Mouse (Mus musculus) erythroid progenitor cell, adult 5-6 weeks (primary cell): Measurements from ENCODE around the gene Fmo5. TPM values are rescaled to one million over a fixed set of nuclear protein-coding genes. Genes with fewer than 3 reads are reported as not detected.

Source experiments
- ATAC-seq: replicated peaks from 2 replicates; pipeline ENCODE4 v1.8.0; 2016; ENCODE audit warnings: moderate number of reproducible peaks, mild to moderate bottlenecking, moderate TSS enrichment, inconsistent platforms; ENCODE audit not compliant: poor library complexity, low FRiP score, severe bottlenecking
- total RNA-seq, 2 experiments: library from RNA; stranded (forward) in 1 of 2; stranded (reverse) in 1 of 2; fragments of 150-400 nt in 1 of 2; fragments of 186-747, 209-891 nt in 1 of 2; gene quantifications; 2 replicates each; pipeline versions ENCODE4 v1.2.3 to v1.2.4; 2015 to 2017; ENCODE audit warnings: low replicate concordance in 2 of 2

The Fmo5 gene
- total RNA-seq (2015; ENCODE audit: low replicate concordance): 2.1 and 3.2 TPM in 2 replicates
- total RNA-seq (2017; ENCODE audit: low replicate concordance): 0.83 and 0.90 TPM in 2 replicates

DNA sequence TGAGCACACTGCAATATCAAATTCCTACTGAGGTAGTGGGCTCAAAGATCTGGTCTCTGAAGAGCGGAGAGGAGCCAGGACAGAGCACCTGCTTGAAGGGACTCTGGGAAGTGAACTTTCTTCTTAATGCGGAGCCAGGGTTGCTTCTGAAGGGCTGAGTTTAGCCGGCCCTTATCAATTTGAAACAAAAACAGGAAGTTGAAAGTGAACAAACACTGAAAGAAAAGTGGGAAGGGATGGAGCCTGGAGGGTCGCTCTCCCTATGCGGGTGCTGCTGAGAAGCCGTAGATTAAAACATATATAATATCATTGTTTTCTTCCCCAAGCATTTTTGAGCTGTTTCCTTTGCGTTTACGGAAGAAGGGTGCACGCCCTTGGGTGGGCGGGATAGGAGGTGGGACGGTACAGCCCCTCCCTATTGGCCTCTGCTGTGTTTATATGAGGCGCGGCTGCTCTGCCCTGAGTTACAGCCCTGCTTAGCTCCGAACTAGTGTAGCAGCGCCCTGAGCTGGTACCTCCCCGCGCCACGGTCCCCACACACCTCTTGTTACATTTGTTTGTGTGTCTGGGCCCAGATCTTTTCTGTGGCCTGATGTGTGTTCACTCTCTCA is at the start of gene Fmo5:
Gene Fmo5 (plus strand): TSS at position 414 of the 611 bp plus-strand sequence.
- ATAC-seq: peak; percentile 99

DNA sequence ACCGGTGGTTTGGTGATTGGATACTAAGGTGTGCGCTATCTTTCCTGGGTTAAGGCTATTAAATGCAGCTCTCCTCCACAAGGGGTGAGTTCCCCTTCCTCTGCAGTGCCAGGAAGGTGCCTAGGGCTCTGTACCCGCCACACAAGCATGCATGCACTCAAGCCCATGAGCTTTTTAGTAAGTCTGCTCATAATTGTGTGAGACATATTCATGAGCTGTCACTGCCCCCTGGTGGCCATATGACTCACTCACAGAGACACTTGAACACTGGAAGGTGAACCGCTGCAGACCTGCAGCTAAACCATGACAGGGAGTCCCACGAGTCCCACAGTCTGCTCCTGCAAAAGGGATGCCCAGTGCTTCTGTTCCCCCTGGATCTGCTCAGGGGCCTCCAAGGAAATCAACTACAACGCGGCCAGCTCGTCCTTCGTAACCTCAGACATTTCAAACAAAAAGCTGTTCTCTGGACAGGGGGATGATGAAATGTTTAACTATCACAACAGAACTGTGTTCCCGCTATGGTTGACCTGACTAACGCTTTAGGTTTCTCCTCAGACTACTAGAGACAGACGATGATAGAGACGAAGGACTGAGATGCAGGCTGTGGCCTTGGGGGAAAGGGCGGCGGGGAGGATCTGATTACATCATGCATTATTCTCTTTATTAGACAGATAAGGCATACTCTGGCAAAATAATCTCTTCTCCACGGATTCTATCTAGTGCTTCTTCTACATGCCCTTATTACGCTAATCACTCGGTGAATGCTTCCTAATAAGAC is 43.0 kb upstream of the Fmo5 start:
- peak; percentile 67; the same call in 1 of the 2 replicates for ATAC-seq

DNA sequence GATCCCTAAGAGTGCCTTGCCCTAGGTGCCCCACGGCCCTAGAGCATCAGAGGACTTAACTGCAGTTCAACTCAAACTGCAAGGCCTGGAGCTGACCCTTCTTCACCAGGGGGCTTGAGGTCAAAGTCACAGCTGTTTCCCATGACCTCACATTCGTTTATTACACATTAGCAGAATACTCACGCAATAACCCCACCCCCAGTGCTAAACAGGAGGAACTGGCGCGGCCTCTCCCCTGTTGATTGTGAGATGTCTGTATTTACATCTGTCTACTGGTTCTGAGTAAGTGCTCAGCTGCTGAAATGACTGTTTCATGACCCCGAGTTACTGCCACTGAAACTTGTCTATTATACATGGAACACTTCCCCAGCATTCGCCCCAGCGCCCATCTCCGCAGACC is 40.9 kb upstream of the Fmo5 start:
- no peak for ATAC-seq

DNA sequence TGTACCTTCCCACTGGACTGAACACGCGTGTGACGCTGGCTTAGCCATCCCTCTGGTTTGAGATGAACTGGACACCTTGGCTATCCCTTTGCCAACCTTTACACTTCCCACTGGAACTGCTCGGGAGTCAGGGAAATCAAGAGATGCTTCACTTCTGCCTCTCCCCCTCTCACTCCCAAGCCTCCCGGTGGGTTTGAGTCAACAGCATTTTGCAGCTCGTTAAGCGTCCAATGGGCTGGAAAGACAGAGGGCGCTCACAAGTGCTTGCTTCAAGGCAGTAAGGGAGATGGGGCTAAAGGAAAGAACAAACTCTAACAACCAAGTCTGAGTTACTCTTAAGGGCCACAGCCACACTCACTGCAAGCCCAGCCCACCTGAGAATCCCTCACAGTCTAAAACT is 37.9 kb upstream of the Fmo5 start:
- no peak for ATAC-seq

DNA sequence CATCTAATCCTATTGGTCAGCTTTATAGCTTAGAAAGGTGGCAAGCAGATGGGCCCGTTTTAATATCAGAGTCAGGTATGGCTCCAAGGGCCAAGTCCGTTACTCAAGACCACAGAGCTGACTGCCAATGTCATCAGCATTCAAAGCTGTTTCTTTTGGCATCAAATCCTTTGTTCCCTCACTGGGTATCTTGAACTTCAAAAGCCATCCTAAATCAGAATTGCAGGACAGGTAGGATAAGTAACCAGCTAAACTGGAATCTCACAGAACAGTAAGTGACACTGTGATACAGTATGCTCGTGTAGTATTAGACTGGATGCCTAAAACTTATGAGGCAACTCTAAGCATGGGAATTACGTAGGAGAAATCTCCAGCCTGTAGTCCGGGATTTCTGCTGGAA is 35.5 kb upstream of the Fmo5 start:
- ATAC-seq: no peak

DNA sequence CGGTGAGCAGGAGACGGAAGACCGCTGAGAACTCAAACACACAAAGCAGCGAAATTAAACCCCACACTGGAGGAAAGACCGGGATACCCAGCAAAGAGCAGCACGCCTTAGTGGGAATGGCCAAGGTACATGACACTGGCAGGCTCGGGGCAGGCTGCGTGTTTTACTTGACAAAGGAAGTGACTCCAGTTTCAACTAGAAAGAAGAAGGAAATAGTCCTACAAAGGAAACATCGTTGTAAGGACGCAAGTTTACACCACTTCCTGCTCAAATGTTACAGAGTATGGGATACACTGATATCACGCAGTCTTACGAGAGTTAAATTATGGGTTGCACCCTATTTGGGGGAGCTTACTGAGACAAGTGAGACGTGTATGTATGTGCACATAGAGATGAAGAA is 34.5 kb upstream of the Fmo5 start:
- ATAC-seq: no peak

DNA sequence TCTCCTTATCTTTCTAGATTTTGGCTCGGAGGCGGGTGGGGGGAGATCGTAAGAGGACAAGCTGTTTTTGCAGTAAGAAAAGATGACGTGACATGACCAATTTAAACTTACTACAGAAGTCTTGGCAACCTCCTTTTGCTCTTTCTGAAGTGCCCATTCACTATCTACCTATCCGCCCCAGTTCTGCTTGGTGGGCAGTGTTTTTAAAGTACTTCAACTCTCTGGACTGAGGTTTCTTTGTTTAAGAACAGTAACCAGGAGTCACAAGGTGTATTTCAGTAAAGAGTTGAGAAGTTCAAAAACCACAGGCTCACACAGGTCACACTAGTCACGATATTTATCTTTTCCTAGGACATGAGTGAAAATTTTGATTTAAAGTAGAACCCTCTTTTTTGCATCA is 33.5 kb upstream of the Fmo5 start:
- ATAC-seq: no peak

DNA sequence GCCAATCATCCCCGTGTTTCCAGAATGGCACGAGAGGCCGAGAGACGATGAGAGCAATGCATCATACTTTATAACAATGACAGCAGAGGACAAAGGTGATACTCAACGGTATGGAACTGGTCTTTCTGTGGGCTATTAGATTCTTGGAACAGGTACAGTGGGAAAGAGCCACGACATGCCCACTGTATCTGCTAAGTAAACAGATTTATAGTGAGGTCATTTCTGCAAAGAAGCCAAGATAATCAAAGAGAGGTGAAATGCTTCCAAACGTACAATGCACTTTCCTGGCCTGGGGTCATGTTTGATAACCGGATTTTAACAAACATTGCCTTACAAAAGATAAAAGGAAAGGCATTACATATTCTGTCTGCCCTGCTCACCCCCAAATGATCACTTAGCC is 31.8 kb upstream of the Fmo5 start:
- ATAC-seq: no peak

DNA sequence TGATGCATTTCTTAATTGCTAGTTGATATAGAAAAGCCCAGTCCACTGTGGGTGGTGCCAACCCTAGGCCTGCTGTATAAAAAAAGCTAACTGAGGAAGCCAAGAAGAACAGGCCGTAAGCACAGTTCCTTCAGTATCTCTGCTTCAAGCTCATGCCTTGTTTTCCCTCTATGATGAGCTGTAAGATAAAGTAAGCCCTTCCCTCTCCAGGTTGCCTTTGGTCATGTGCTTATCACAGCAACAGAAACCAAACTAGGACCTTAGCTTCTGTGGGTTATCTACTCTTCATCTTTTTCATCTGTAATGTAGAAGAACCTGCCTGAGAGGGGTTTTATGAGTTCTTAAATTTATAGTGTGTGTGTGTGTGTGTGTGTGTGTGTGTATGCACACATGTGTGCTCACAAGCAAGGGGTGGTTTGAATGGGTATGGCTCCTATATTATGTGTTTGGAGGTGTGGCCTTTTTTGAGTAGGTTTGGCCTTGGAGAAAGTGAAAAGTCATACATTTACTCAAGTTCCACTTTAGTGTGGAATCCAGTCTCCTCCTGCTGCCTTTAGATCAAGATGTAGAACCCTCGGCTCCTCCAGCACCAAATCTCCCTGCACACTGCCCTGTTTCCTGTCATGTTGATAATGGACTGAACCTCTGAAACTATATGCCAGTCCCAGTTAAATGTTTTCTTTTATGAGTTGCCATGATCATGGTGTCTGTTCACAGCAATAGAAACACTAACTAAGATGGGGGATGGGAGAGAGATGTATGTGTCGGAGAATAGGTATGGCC is 28.4 kb upstream of the Fmo5 start:
- no peak for ATAC-seq

DNA sequence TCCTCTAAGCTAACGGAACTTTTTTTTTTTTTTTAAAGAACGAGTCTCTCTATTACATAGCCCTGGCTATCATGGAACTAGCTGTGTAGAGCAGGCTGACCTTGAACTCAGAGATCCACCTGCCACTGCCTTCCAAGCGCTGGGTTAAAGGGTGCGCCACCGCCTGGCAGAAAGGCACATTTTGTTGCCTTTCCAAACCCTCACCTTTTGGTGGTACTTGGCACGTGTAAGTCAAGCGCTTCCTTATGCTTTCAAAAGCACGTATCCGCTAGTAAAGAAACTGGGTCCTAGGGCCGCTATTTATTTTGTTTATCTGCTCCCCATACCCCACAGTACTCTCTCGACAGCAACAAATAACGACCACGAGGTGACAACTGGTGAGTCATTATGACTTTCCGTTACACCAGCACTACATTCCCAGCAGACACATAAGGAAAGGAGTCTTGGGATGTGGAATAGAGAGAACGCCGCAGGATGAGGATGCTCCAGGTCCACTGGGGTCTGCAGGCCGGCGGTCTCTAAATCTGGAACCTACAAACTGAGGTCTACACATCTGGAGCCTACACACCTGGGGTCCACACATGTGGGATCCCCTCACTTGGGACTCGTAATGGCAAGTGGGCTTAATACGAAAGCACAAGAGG is 19.3 kb upstream of the Fmo5 start:
- ATAC-seq: peak; percentile 71

DNA sequence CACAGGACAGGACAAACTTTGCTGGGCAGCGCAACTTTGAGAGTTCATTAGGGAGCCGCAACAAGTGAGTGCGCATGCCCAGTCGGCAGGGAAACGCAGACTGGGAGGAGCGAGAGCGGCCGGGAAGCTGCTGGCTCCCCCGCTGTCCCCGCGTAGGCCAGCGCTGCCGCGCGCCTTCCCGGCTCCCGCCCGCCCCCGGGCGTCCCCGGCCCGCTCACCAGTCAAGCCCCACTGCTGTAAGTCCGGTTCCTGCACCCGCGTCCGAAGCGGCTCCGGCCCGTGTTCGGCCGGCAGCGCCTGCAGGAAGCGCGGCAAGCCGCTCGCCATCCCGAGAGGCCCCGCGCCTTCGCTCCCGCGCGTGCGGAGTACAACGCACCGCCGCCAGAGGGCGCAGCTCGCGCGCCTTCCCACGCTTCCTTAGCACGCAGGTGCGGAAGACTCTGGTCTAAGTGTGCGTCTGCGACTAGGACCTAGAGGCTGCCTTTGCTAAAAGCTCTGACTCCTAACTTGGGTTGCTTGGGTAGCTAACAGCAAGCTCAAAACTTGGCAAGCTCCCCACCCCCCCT is 18.7 kb upstream of the Fmo5 start, which contains the start of gene Chd1l:
Gene Chd1l (minus strand): TSS at position 359 of the 566 bp plus-strand sequence.
- ATAC-seq: peak; percentile 92

DNA sequence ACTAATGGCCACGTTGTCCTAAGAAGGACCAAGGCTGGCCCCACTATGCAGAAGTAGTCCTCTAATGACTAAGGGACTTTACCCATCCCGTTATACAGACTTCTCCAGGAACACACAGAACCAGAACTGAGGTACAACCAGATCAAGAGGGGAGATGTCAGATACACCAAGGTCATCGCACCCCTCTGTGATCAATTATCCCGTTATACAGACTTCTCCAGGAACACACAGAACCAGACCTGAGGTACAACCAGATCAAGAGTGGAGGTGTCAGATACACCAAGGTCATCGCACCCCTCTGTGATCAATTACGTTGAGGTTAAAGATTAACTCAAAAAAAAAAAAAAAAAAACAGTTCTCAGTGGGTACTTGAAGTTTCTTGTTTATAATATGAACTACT is 17.6 kb upstream of the Fmo5 start:
- no peak for ATAC-seq

DNA sequence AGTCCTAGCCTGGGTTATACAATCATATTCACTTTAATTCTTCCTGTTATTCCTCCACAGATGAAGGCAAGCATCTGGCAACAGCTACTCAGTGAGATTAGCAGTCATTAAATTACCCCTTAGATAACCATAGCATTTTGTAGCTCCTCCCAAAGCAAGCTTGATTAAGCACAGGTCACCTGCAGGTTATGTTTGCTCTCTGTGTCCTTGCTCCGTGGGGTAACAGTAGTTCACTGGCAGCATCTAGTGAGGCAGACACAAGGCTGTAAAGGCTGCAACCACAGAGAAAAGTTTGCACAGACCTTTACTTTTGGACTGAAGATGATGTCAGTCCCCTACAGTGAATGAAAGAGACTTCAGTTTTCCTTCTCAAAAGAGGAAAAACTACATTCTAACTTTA is 13.4 kb upstream of the Fmo5 start:
- no peak for ATAC-seq

DNA sequence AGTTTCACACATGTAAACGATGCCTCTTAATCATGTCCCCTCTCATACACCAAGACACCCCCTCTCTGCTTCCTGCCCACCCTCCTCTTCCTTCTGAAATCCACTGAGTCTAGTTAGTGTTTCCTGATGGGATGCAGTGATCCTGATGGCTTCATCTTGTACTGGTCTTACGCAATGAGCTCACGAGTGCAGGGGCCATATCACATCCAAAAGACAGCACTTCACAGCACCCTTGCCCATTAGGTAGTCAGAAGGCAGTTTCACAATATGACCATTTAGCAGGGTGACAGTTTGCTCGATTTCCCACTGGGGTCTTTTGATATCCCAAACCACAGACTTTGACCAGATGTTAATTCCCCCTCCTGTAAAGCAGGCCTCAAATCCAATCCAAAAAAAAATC is 12.7 kb upstream of the Fmo5 start:
- no peak for ATAC-seq

DNA sequence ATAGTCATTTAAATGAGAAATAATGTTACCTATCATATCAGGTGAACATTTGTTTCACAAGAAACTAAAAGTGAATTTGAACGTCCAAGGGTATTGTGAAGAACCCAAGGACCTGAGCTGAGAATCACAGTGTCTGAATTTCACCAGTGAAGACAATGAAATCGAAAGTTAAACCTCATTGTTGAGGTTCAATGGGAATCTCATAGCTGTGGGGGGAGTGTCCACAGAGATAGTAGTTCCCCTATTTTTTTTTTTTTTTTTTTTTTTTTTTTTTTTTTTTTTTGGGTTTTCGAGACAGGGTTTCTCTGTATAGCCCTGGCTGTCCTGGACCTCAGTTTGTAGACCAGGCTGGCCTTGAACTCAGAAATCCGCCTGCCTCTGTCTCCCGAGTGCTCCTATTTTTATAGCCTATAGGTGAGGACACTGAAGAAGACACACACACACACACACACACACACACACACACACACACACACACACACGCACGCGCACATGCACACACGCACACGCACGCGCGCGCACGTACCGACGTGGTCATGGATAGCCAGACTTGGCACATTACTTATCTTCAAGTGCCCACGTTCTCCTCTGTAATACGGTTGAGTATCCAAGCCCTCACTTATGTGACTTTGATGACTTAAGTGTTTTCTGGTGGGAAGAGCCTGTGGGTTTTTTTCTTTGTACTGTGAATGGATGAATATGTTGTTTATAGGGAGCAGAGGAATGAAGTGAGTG is 11.3 kb upstream of the Fmo5 start:
- no peak for ATAC-seq

DNA sequence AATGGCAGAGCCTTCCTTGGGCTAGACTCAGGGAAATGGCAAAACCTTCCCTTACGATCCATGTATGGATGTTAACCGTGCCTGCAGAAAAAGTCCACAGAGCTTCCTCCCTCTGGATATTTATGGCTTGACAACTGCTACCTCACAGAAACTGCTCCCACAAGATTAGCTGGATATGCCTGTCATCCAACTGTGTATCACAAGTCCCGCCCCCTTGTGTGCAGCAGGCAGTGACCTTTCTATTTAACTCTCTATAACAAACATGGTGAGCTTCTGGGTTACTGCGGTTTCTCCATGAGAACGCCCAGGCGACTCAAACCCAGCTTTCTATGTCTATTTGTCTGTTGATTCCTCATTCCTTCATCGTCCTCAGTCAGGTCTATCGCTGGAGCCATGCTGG is 10.7 kb upstream of the Fmo5 start:
- ATAC-seq: no peak

DNA sequence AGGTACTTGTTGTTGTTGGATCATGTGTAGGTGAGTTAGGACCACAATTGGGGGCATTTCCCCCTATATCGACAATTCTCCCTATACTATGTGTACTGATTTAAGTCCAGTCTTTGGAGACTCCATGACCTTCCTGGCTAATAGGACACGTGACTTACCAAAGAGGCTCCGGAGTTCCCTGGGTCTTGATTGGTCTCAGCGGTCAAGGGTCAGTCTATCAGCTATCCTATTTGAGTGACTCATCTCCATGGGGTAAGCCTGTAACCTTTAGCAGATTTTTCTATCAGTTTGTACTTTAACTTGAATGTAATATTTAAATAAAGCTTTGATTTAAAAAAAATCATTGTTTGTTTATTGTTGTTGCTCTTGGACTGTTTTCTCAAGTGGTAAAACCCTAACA is 7.9 kb upstream of the Fmo5 start:
- ATAC-seq: no peak

DNA sequence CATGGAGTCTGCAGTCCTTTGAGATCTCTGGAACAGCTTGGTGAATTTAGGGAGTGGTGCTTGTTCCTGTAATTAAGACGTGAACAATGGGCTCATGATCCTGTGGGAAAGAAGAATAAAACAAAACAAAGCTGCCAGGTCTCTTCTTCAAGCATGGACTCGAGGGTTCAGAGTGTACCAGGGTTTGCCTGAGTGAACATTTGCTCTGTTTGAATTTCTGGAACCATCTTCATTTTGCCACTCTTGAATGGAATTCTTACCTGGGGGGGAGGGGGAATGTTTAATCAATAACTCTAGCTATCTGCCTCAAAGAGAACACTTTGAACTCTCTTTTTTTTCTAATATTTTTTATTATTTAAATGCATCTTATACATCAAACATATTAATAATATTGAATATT is 4.0 kb upstream of the Fmo5 start:
- ATAC-seq: no peak

DNA sequence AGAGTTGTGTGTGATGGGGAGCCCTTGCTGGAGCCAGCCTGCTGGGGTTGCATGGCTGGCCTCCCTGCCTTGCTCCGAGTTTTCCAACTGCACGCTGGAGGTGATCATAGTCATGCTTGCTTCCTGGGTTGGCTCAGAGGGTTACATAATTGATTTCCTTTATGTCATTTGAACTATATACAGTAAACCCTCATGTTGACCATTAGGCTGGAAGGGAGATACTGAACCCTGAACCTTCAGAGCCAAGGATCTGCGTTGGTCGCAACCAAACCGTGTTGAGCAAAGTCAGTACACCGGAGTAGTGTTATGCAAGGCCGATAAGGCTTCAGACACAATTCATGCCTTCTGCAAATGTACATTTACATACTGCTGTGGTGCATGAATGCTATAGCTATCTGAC is 711 bp upstream of the Fmo5 start:
- no peak for ATAC-seq
